Mouse (Mus musculus) bone marrow, adult 2 months (tissue): ENCODE data around the gene Ndufa4l2.

Experiments
- CTCF ChIP-seq: fragments of 200-500 bp; IDR thresholded peaks from 2 replicates; pipeline ENCODE4 v1.5.1; 2011; ENCODE audit warnings: low read length, control low read depth; ENCODE audit not compliant: control insufficient read depth, insufficient read depth
- POLR2A ChIP-seq: fragments of 200-500 bp; IDR thresholded peaks from 2 replicates; pipeline ENCODE4 v1.6.1; 2011; ENCODE audit warnings: low read depth, mild to moderate bottlenecking, control low read depth, low read length, borderline replicate concordance; ENCODE audit not compliant: control insufficient read depth

- TF ChIP-seq CTCF (no peak), POLR2A (no peak)
These were observed 11.3 kb downstream of the Ndufa4l2 start for GRCm38 (mm10) chr10:127526048-127526447.
